Mouse (Mus musculus) heart, embryonic 10.5 days (tissue): ENCODE measurements around the gene Gm4340. TPM values are rescaled to one million over a fixed set of nuclear protein-coding genes. Genes with fewer than 3 reads are reported as not detected.
"Not testable (repeated sequence)": the region's sequence is repeated elsewhere in the genome, so short reads cannot be mapped to it uniquely, and the experiment has no call there.

Source experiments
- DNase-seq: peaks from one replicate; pipeline ENCODE4 v3.0.0-alpha.2; 2017; ENCODE audit warnings: low spot score
- H3K27ac ChIP-seq: fragments of 300-500 bp; sonication (generic); 2 replicates; pipeline ENCODE4 v1.5.1; 2016; ENCODE audit warnings: mild to moderate bottlenecking
- H3K27me3 ChIP-seq: fragments of 300-500 bp; sonication (generic); 2 replicates; pipeline ENCODE4 v1.6.1; 2016; ENCODE audit warnings: mild to moderate bottlenecking; ENCODE audit not compliant: poor library complexity, insufficient read depth, severe bottlenecking
- H3K36me3 ChIP-seq: fragments of 300-500 bp; sonication (generic); 2 replicates; pipeline ENCODE4 v1.6.1; 2016; ENCODE audit warnings: mild to moderate bottlenecking, moderate library complexity
- H3K4me1 ChIP-seq: fragments of 300-500 bp; sonication (generic); 2 replicates; pipeline ENCODE4 v1.6.1; 2016; ENCODE audit warnings: mild to moderate bottlenecking
- H3K4me3 ChIP-seq: fragments of 300-500 bp; sonication (generic); 2 replicates; pipeline ENCODE4 v1.5.1; 2016; ENCODE audit warnings: mild to moderate bottlenecking, moderate library complexity
- H3K9me3 ChIP-seq: fragments of 300-500 bp; sonication (generic); 2 replicates; pipeline ENCODE4 v1.6.1; 2016; ENCODE audit warnings: mild to moderate bottlenecking, moderate library complexity
- WGBS: fragments of 180-500 bp; shearing (Covaris S2); methylation state at CpG from one replicate; pipeline ENCODE4 v1.1.7; 2016; 5-methylcytosine and 5-hydroxymethylcytosine counted together
- polyA plus RNA-seq: library from polyadenylated mRNA; unstranded; fragments of >200 nt; fragmentation: Nextera tagmentation; extraction: Ambion mirVana; gene quantifications from 2 replicates; pipeline ENCODE4 v1.2.1, GENCODE M21; 2016

Gene Gm4340
- polyA plus RNA-seq: not detected in 2 replicates

GRCm38 (mm10) chr10:104193742-104194141 is at the start of gene Gm4340:
TSS of gene Gm4340 (plus strand) at chr10:104194042.
- H3K4me1 ChIP-seq, H3K4me3 ChIP-seq, H3K36me3 ChIP-seq, H3K27me3 ChIP-seq, DNase-seq, H3K27ac ChIP-seq, H3K9me3 ChIP-seq: not testable (repeated sequence)
- WGBS: no CpG with 5 or more reads among the region's 3 CpGs

GRCm38 (mm10) chr10:104151197-104151596 is 42.6 kb upstream of the Gm4340 start, which contains the start of gene Gm6763:
TSS of gene Gm6763 (plus strand) at chr10:104151497.
- not testable (repeated sequence) for H3K36me3 ChIP-seq, H3K4me3 ChIP-seq, H3K27me3 ChIP-seq, H3K9me3 ChIP-seq, DNase-seq, H3K27ac ChIP-seq, H3K4me1 ChIP-seq
- no CpG with 5 or more reads among the region's 3 CpGs for WGBS

DNA sequence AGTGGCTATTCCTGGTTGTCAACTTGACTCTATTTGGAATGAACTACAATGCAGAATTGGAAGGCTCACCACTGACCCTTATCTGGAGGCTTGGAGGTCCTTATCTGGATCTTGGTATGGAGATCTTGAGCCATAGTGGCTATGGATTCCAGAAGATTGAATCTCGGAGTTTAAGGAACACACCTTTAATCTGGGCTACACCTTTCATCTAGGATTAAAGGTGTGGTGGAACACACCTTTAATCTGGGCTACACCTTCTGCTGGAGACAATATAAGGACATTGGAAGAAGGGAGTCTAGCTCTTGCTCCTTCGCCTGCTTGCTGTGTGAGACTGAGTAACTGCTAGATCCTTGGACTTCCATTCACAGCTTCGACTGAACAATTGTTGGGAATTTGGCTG is 34.1 kb upstream of the Gm4340 start, which contains the start of gene Gm8764:
Gm8764 (plus strand) TSS at position 301 of the 400 bp plus-strand sequence.
- not testable (repeated sequence) for H3K4me1 ChIP-seq, H3K4me3 ChIP-seq, H3K27ac ChIP-seq, H3K9me3 ChIP-seq, H3K27me3 ChIP-seq, DNase-seq, H3K36me3 ChIP-seq
- WGBS: no CpG with 5 or more reads among the region's 3 CpGs

DNA sequence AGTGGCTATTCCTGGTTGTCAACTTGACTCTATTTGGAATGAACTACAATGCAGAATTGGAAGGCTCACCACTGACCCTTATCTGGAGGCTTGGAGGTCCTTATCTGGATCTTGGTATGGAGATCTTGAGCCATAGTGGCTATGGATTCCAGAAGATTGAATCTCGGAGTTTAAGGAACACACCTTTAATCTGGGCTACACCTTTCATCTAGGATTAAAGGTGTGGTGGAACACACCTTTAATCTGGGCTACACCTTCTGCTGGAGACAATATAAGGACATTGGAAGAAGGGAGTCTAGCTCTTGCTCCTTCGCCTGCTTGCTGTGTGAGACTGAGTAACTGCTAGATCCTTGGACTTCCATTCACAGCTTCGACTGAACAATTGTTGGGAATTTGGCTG is 25.6 kb upstream of the Gm4340 start, which contains the start of gene Gm21304:
Gm21304 (plus strand) TSS at position 301 of the 400 bp plus-strand sequence.
- H3K27ac ChIP-seq, H3K9me3 ChIP-seq, H3K4me3 ChIP-seq, H3K4me1 ChIP-seq, DNase-seq, H3K27me3 ChIP-seq, H3K36me3 ChIP-seq: not testable (repeated sequence)
- no CpG with 5 or more reads among the region's 3 CpGs for WGBS

GRCm38 (mm10) chr10:104176724-104177123 is 17.1 kb upstream of the Gm4340 start, which contains the start of gene Gm21312:
TSS of gene Gm21312 (plus strand) at chr10:104177024.
- not testable (repeated sequence) for H3K36me3 ChIP-seq, H3K4me1 ChIP-seq, H3K9me3 ChIP-seq, H3K27me3 ChIP-seq, DNase-seq, H3K4me3 ChIP-seq, H3K27ac ChIP-seq
- WGBS: no CpG with 5 or more reads among the region's 3 CpGs

DNA sequence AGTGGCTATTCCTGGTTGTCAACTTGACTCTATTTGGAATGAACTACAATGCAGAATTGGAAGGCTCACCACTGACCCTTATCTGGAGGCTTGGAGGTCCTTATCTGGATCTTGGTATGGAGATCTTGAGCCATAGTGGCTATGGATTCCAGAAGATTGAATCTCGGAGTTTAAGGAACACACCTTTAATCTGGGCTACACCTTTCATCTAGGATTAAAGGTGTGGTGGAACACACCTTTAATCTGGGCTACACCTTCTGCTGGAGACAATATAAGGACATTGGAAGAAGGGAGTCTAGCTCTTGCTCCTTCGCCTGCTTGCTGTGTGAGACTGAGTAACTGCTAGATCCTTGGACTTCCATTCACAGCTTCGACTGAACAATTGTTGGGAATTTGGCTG is 8.6 kb upstream of the Gm4340 start, which contains the start of gene Gm20765:
Gm20765 (plus strand) TSS at position 301 of the 400 bp plus-strand sequence.
- H3K4me1 ChIP-seq, H3K4me3 ChIP-seq, H3K27ac ChIP-seq, H3K36me3 ChIP-seq, H3K9me3 ChIP-seq, DNase-seq, H3K27me3 ChIP-seq: not testable (repeated sequence)
- WGBS: no CpG with 5 or more reads among the region's 3 CpGs

DNA sequence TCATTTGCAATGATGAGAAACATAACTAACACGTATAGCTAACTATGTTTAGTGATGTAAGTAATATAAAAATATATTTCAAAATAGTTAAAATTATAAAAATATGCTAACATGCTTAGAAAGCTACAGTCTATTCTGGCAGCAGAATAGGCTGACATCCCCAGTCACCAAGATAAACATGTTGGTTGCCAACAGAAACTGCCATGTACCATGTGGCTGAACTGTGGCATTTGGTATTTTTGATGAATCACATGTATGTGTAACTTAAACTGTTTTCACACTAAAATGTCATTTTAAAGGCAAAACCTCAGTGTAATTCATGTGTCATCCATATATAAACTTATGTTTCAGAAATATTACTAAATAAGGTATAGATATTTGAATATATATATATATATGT is 15.8 kb downstream of the Gm4340 start:
- 75% methylated on average over 1 of the region's 1 CpGs for WGBS
- DNase-seq: no peak
- no peaks in the 10 kb centered on the region for H3K9me3 ChIP-seq

DNA sequence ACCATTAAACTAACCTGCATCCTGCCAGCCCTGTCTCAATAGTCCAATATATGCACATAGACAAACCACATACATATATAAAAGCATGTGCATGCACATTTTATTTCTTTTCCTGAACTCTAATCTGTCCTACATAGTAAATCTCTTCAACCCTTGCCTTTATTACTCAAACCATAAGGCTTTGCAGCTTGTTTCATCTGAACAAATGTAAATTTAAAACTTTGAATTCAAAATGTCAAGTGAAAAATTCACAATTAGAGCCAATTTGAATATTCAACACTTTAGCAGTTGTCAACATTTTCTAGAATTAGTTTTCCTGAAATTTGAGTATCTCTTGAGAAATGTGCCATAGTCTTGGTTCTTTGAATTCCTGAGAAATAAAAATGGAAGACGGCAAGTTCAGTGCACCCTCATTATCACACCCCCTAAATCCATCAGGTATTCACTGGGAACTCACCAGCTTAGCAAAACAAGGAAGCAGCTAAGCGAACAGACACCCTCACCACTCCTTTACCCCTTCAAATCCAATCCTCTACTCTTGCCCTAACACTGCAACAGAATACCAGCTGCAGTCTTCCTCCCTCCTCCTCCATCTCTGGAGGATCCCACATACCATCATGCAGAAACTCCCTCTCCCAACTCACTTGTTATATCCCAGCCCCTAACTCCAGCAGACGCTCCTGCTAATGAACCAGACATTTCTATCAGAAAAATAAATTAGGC is 16.6 kb downstream of the Gm4340 start:
- Histone ChIP-seq H3K9me3 (no peaks in the 10 kb centered on the region), H3K27ac (no peak overlapping the region), H3K4me3 (no peak overlapping the region), H3K4me1 (no peaks in the 10 kb centered on the region), H3K27me3 (no peaks in the 10 kb centered on the region), H3K36me3 (no peaks in the 10 kb centered on the region)
- no peak for DNase-seq
- 78% methylated on average over 3 of the region's 3 CpGs for WGBS

More for the DNA sequence above, 15.8 kb downstream of the Gm4340 start:
- Histone ChIP-seq H3K36me3 (no peaks in the 10 kb centered on the region), H3K27ac (no peak overlapping the region), H3K4me3 (no peak overlapping the region), H3K27me3 (no peaks in the 10 kb centered on the region), H3K4me1 (no peaks in the 10 kb centered on the region)

DNA sequence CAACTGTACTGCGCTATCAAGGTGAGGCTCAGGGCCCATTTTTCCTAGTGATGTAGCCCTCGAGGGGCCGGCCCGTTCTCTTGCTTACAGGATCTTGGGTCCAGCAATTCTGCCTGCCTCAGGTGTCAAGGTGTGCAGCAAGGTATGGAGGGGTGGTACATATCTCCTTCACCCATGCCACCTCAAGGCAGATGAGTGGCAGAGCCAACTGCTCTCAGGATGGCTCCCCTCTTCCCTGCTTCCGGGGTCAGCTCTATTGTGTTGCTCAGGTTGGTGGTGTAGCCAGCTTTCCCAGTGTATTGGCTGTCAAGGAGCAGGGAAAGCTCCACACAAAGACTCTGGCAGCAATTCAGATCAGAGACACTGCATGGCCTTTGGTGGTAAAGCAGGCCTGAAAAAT is 20.7 kb downstream of the Gm4340 start:
- Histone ChIP-seq H3K4me3 (no peak overlapping the region), H3K27me3 (no peaks in the 10 kb centered on the region), H3K27ac (no peak overlapping the region), H3K9me3 (no peaks in the 10 kb centered on the region), H3K4me1 (no peaks in the 10 kb centered on the region), H3K36me3 (no peaks in the 10 kb centered on the region)
- WGBS: 87% methylated on average over 5 of the region's 5 CpGs
- DNase-seq: no peak

GRCm38 (mm10) chr10:104220303-104221021 is 26.6 kb downstream of the Gm4340 start:
- DNase-seq: no peak
- WGBS: 83% methylated on average over 6 of the region's 6 CpGs

More at GRCm38 (mm10) chr10:104220303-104221021, 26.6 kb downstream of the Gm4340 start:
- Histone ChIP-seq H3K27me3 (no peaks in the 10 kb centered on the region), H3K27ac (no peak overlapping the region), H3K4me1 (no peaks in the 10 kb centered on the region), H3K9me3 (no peaks in the 10 kb centered on the region), H3K4me3 (no peak overlapping the region), H3K36me3 (no peaks in the 10 kb centered on the region)

Other genes with a start within 250 kb of the Gm4340 start
- not detected in 2 replicates for gene Gm21293, start 51.1 kb upstream of the Gm4340 start, polyA plus RNA-seq
- not detected in 2 replicates for gene Gm6763, start 42.5 kb upstream of the Gm4340 start, polyA plus RNA-seq
- gene Gm8764, start 34.0 kb upstream of the Gm4340 start, polyA plus RNA-seq: not detected in 2 replicates
- gene Gm21304, start 25.5 kb upstream of the Gm4340 start, polyA plus RNA-seq: not detected in 2 replicates
- gene Gm21312, start 17.0 kb upstream of the Gm4340 start, polyA plus RNA-seq: not detected in 2 replicates
- not detected in 2 replicates for gene Gm20765, start 8.5 kb upstream of the Gm4340 start, polyA plus RNA-seq